Mouse (Mus musculus) erythroblast, embryonic 14.5 days (primary cell): ENCODE results near the gene Smg9.

Source experiments
- GATA1 ChIP-seq: IDR thresholded peaks from 2 replicates; pipeline ENCODE4 v1.6.1; 2012; ENCODE audit warnings: low read length, inconsistent platforms, mixed read lengths
- TAL1 ChIP-seq: IDR thresholded peaks from 3 replicates; pipeline ENCODE4 v1.6.1; 2012; ENCODE audit warnings: low read length, inconsistent platforms, mixed read lengths

GRCm38 (mm10) chr7:24376456-24376855, 23.0 kb upstream of the Smg9 start:
- no peak for TF ChIP-seq TAL1
- TF ChIP-seq GATA1: no peak
